Mouse (Mus musculus) adrenal gland (tissue): ENCODE measurements around the gene Sdc3.

Experiments
- intact Hi-C: fragments of 180-260 bp; cut with DNase I; formaldehyde crosslinking; loops from one replicate; pipeline ENCODE4 v1.15.1; 2025

The Sdc3 gene

GRCm38 (mm10) chr4:130791811-130792375 is 444 bp upstream of the Sdc3 start:
- intact Hi-C loops: no loop called here

- intact Hi-C loops: no loop called here
Measured at GRCm38 (mm10) chr4:130793180-130793501, 804 bp downstream of the Sdc3 start.

DNA sequence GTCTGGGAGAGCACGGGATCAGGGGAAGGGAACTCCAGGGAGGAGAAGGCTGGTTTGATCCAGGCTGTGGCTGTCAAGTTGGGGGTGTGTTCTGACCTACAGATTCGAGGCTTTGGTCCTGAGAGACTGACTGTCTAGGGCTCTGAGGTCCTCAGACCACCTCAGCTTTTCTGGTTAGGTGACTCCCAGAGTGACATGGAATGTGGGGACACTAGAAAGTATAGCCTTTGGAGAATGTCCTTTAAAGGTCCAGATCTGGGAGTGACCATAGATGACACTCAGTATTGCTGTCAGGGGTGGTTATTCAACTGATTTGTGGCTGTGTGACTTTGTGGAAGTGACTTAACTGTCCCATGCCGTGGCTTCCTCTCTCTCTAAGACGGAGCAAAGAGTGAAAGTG is 2.4 kb downstream of the Sdc3 start:
- intact Hi-C loops: no loop called here

DNA sequence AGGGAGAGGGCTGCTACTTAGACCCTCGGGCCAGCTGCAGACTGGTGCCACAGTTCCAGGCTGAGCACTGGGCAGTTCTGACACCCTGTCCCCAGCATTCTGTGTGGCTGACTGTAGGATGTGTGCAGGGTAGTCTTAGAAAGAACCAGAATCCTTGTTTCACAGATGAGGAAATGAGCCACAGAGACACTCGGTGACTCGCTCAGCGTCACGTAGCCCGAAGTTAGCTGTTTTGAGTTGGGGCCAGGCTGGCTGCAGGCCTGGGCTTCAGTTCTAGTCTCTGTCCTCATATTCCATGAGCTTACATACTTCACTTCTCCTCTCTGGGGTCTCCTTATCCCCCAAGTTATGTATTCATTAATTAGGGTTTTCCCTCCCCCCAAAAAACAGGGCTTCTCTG is 3.6 kb downstream of the Sdc3 start:
- intact Hi-C loops: no loop called here

DNA sequence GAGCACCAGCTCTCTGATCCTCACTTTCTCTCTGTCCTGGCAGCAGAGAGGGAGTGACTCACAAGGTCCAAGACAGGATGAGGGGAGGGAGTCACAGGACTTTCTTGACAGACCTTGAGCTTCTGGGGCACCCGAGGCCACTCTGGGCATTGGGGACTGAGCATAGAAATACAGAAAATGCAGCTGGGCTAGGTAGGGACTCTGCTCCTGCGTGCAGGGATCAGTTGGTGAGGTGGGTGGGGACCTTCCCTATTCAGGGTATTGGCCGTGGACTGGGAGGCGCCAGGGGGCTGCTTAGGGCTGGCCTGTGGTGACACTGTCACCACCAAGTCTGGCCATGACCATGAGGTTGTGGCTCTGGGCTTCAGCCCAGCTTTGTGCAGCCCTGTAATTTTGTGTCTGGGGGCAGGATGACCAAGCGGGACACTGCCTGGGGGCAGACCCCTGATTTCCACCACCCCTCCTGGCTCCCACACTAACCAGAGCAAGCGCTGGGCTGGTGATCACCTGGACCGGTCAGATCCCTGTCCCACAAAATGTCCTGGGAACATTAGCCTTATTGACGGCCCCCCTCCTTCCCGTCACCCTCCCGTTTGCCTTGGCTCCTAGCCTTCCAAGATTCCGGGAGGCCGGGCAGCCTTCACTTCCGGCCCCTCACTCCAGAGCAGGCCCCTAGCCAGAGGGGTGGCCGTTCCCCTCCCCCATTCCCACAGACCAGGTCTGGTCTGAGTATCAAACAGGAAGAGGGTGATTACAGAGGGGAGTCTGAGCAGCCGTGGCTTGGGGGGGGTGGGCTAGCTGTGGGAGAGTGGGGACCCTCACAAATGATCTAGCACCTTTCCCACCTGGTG is 5.1 kb downstream of the Sdc3 start:
- intact Hi-C loops: no loop called here

DNA sequence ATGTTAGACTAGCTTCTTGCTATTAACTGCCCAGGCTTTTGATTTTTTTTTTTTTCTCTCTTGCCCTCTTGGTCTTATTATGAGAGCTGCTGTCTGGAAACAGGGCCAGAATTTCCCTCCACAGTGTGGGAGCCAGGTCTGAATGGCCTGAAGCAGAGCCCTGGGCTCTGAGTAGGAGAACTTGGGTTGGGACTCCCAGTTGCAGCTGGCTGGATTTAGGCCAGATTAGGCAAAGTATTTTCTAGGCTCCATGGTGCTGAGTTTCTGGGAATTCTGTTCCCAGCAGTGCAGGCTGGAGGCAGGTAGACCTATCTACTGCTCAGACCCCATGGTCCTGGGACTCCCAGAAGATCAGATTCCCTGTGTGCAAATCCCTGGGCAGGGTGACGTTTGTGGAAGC is 6.1 kb downstream of the Sdc3 start:
- intact Hi-C loops: no loop called here

DNA sequence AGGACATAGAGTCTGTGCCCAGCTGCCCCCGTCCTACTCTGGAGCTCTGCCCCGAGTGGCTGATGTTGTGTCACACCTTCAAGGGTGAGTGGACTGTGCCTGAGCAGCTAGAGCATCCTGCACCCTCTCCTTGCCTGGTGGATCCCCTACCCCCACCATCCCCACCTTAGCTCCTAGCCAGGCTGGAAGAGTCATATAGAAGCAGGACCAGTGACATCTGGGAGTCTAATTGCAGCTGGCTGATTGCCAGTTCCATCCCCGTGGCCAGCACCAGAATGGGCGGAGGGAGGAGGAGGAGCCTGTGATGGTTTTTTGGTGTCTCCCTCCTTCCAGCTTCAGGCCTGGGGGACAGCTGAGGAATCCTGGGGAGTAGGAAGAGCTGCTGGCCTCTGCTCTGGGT is 6.8 kb downstream of the Sdc3 start:
- intact Hi-C loops: no loop called here

DNA sequence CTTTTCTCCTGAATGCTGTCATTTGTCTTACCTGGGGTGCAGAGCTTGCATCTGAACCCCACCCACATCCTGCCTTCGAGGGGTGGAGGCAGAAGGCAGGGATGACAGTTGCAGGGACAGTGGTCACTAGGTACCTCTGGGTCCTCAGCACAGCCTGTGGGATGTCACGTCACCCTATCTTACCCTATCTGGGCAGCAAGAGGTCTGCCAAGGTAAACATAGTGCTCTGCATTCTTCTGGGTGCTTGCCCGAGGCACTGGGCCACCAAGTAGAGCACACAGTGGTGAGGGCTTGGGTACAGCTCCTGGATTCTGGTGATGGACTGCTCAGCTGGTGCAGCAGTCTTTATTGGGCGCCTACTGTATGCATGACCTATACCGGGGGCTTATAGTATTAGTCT is 7.2 kb downstream of the Sdc3 start:
- intact Hi-C loops: no loop called here

GRCm38 (mm10) chr4:130800147-130800546 is 7.8 kb downstream of the Sdc3 start:
- intact Hi-C loops: loop anchor here (5.0 kb wide), 1 partner anchor 37 kb away; no protein-coding TSS in a partner anchor

- intact Hi-C loops: loop anchor here (5.0 kb wide), 1 partner anchor 36 kb away; no protein-coding TSS in a partner anchor
Measured at GRCm38 (mm10) chr4:130801198-130801597, 8.9 kb downstream of the Sdc3 start.

DNA sequence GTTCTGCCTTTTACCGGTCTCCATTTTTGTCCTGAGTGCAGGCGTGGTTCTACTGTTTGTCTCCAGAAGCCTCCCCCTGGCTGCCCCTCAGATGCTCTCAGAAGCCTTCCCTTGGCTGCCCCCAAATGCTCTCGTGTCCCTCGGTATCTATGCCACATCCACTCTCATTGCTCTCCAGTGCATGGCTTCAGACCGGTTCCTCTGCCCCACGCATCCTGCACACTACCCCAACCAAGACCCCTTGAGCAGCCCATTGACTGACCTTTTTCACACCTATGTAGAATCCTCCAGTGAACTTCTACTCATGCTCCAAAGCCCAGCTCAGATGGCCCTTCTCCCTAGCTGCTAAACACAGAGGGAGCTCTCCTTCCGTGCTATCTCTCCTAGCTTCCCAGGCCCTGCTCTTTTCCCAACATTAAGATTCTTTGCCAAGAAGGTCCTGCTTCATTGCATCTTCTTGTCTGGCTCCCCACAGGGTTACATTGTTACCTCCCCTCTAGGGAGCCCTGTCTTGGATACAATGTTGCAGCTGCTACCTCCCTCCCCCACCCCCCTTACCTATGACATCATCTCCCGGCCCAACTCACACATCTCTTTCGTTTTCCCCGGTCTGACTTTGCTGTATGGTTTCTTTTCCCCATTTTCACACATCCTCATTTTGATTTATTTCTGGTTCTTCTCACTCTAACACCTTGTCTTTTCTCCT is 9.4 kb downstream of the Sdc3 start:
- intact Hi-C loops: loop anchor here (5.0 kb wide), 1 partner anchor 36 kb away; no protein-coding TSS in a partner anchor

DNA sequence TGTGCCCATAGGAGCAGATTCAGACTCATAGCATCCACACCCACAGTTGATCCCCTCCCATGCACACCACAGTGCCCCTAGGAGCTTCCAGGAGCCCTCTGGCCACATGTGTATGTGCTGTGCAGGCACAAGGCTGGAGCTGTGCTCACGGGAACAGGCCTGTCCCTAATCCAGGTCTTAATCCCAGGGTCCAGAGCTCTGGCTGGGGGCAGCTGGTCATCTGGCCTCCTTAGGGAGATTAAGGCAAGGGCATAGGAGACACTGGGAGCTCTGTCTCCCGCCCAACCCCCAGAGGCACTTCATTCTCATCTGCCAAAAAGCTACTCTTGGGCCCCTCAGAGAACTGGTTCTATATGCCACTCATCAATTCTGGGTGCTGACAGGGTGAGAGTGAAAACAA is 11.3 kb downstream of the Sdc3 start:
- intact Hi-C loops: loop anchor here (5.0 kb wide), 1 partner anchor 34 kb away; no protein-coding TSS in a partner anchor

DNA sequence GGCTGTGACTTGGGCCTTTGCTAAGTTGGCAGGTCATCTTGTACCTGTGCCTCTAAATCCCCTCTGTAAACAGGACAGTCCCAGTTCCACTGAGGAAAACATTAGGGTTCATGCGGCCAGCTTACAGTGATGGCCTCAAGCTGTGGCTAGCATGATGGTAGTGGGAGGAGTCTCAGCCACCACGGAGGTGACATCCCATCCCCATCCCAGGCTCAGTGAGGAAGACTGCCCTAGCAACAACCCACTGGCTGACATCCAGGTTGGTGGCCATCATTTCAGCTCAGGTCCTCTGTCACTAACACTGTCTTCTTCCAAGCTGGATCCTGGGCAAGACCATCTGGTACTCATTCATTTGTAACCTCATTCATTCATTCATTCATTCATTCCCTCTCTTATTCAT is 12.0 kb downstream of the Sdc3 start:
- intact Hi-C loops: loop anchor here (5.0 kb wide), 1 partner anchor 33 kb away; no protein-coding TSS in a partner anchor

DNA sequence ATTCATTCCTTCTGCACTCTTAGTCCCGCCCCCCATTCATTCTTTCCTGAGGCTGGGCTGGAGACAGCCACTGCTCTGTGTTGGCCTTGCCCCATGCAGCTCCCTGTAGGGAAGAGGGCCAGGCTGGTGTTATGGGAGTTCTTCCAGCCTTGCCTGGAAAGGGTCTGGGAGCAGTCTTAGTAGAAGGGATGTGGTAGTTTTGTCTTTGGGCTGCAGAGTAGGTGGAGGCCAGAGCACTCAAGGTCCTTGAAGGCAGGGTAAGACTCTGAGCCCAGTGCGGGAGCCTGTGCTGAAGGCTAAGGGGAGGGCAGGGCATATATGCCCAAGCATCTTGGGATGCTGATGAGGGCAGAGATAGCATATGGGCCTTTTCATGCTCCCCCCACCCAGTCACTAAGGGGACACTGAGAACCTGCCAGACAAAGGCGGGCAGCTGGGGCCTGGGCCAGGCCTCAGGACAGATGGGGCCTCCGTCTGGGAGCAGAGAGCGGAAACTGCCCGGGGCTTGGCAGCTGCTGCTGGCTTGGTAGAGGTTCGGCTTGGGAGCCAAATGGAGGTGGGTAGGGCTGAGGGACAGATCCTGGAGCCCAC is 12.5 kb downstream of the Sdc3 start:
- intact Hi-C loops: loop anchor here (5.0 kb wide), 1 partner anchor 32 kb away; no protein-coding TSS in a partner anchor

- intact Hi-C loops: no loop called here
Measured at GRCm38 (mm10) chr4:130805746-130806145, 13.4 kb downstream of the Sdc3 start.

GRCm38 (mm10) chr4:130806746-130807145 is 14.4 kb downstream of the Sdc3 start:
- intact Hi-C loops: no loop called here

- intact Hi-C loops: no loop called here
Measured at GRCm38 (mm10) chr4:130809784-130810183, 17.4 kb downstream of the Sdc3 start.

GRCm38 (mm10) chr4:130810845-130811244 is 18.5 kb downstream of the Sdc3 start:
- intact Hi-C loops: no loop called here

DNA sequence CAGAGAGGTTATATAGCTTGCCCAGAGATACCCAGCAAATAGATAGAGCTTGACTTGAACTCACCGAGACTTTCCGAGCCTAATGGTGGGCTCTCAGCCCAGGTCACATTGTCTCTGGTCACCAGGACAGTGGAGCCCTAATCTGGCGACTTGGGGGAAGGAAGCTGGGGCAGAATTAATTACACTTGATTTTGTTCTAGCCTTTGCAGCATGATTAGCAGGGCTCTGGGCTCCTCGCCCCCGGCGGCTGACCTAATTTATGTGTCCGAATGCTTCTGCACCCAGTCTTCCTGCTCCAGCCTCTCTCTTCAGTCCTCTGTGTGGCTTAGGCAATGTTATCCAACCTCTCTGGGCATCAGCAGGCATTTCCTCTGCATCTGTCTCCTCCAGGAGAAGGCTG is 19.0 kb downstream of the Sdc3 start:
- intact Hi-C loops: no loop called here

- intact Hi-C loops: no loop called here
Measured at GRCm38 (mm10) chr4:130813958-130814357, 21.6 kb downstream of the Sdc3 start.

DNA sequence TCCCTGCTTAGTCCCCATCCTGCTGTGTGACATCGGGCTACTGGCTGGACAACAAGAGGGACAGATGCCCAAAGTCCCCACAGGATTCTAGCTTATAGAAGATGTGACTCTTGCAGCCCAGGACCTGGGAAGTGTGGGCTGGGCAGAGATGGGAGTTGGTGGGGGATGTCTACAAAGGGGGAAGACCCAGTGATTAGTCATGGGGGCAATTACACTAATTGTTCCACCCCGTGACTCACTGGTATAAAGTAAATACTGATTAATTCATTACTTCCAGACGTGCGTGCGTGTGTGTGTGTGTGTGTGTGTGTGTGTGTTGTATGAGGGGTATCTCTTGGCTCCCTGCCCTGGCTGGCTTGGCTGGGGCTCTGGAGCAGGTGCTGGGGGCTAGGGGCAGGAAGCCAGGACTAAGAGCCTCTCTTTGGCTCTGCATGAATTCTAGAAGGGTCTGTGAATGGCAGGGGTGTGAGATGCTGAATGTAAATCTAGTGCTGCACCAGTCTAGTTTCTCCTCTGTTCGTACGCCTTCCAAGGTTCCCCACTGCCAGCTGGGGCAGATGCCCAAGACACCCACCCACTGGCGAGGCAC is 22.5 kb downstream of the Sdc3 start:
- intact Hi-C loops: no loop called here
